Mouse (Mus musculus) liver, postnatal 0 days (tissue): ENCODE measurements around the gene Fam131c. TPM values are rescaled to one million over a fixed set of nuclear protein-coding genes. Genes with fewer than 3 reads are reported as not detected.

ENCODE experiments used
- ATAC-seq: fragments of 200-750 bp; cut with Nextera tagmentation; 2 replicates; pipeline ENCODE4 v1.8.0; 2017; ENCODE audit warnings: mild to moderate bottlenecking, moderate library complexity
- DNase-seq: peaks from one replicate; pipeline ENCODE4 v3.0.0-alpha.2; 2016
- H3K27ac ChIP-seq: fragments of 300-500 bp; sonication (generic); 2 replicates; pipeline ENCODE4 v1.5.1; 2014; ENCODE audit warnings: antibody characterized with exemption, moderate library complexity, mild to moderate bottlenecking, low read depth
- H3K27me3 ChIP-seq: fragments of 300-500 bp; sonication (generic); 2 replicates; pipeline ENCODE4 v1.6.1; 2014; ENCODE audit warnings: low read length, control low read depth, mixed read lengths; ENCODE audit not compliant: insufficient read depth
- H3K36me3 ChIP-seq: fragments of 300-500 bp; sonication (generic); replicated peaks from 2 replicates; pipeline ENCODE4 v1.6.1; 2014; ENCODE audit warnings: mild to moderate bottlenecking, control low read depth, low read length, moderate library complexity, mixed read lengths; ENCODE audit not compliant: insufficient read depth
- H3K4me1 ChIP-seq: fragments of 300-500 bp; sonication (generic); 2 replicates; pipeline ENCODE4 v1.6.1; 2014; ENCODE audit warnings: antibody characterized with exemption, mild to moderate bottlenecking, control low read depth; ENCODE audit not compliant: insufficient read depth
- H3K4me2 ChIP-seq: fragments of 300-500 bp; sonication (generic); 2 replicates; pipeline ENCODE4 v1.6.1; 2014; ENCODE audit warnings: low read depth, mild to moderate bottlenecking, low read length, moderate library complexity, mixed read lengths
- H3K4me3 ChIP-seq: fragments of 300-500 bp; sonication (generic); 2 replicates; pipeline ENCODE4 v1.5.1; 2014; ENCODE audit warnings: low read depth, low read length
- H3K9ac ChIP-seq: fragments of 300-500 bp; sonication (generic); replicated peaks from 2 replicates; pipeline ENCODE4 v1.6.1; 2014; ENCODE audit warnings: mild to moderate bottlenecking, moderate library complexity
- H3K9me3 ChIP-seq: fragments of 300-500 bp; sonication (generic); 2 replicates; pipeline ENCODE4 v1.6.1; 2016; ENCODE audit warnings: mild to moderate bottlenecking, control low read depth, low read length, mixed read lengths
- CTCF ChIP-seq: sonication (generic); IDR thresholded peaks from 2 replicates; pipeline ENCODE4 v1.5.1; 2016; ENCODE audit warnings: antibody characterized with exemption, low read depth
- EP300 ChIP-seq: IDR thresholded peaks from 2 replicates; pipeline ENCODE4 v1.6.1; 2016; ENCODE audit warnings: antibody characterized with exemption, low read depth, mild to moderate bottlenecking
- WGBS: fragments of 180-500 bp; shearing (Covaris S2); extraction: QIAGEN DNeasy Blood & Tissue Kit; methylation state at CpG from one replicate; pipeline ENCODE4 v1.1.7; 2014; ENCODE audit not compliant: insufficient replicate concordance; 5-methylcytosine and 5-hydroxymethylcytosine counted together
- polyA plus RNA-seq: library from polyadenylated mRNA; unstranded; fragments of >200 nt; fragmentation: Nextera tagmentation; extraction: Ambion mirVana; gene quantifications from 2 replicates; pipeline ENCODE4 v1.2.1, GENCODE M21; 2015

Fam131c gene
- polyA plus RNA-seq, 1 experiment from 2014 or later: 0.53 TPM

GRCm38 (mm10) chr4:141329968-141330367 is 38.1 kb upstream of the Fam131c start:
- Histone ChIP-seq H3K27me3 (no peaks in the 10 kb centered on the region), H3K4me3 (no peak overlapping the region), H3K27ac (no peak overlapping the region), H3K4me1 (peaks cover under 1% of the 10 kb centered on the region; the same call in 1 of the 2 replicates), H3K9me3 (no peaks in the 10 kb centered on the region), H3K4me2 (no peak overlapping the region), H3K9ac (no peak overlapping the region), H3K36me3 (0 out of 2 replicates have a peak, but pooled peaks cover 3% of the 10 kb centered on the region)
- 40% methylated on average over 12 of the region's 12 CpGs for WGBS
- TF ChIP-seq EP300: no peak
- no peak for TF ChIP-seq CTCF
- DNase-seq: no peak
- no peak for ATAC-seq

DNA sequence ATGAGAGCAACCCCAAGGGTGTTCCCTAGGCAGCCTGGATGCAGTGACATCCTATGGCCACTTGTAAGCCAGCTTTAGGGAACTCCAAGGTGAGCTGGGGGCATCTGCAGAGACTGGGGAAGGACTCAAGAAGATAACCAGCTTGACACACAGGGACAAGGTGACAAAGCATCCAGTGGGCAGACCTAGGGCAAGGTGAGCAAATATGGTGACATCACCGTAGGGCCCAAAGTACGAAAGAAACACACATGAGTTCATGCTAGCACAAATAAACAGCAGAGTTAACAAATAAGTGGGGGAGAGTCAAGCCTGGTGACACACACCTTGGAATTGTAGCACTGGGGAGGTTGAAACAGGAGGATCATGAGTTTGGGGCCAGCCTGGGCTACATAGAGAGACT is 36.6 kb upstream of the Fam131c start:
- Histone ChIP-seq H3K4me2 (no peak overlapping the region), H3K4me3 (no peak overlapping the region), H3K27ac (no peak overlapping the region), H3K27me3 (no peaks in the 10 kb centered on the region), H3K36me3 (0 out of 2 replicates have a peak, but pooled peaks cover 3% of the 10 kb centered on the region), H3K9me3 (no peaks in the 10 kb centered on the region), H3K9ac (no peak overlapping the region), H3K4me1 (no peaks in the 10 kb centered on the region)
- 80% methylated on average over 2 of the region's 2 CpGs for WGBS
- peak; percentile 80 for ATAC-seq
- DNase-seq: no peak
- peak; percentile 40; the same call in 1 of the 2 replicates for TF ChIP-seq EP300
- no peak for TF ChIP-seq CTCF

- H3K4me3 ChIP-seq: no peak overlapping the region
- 57% methylated on average over 7 of the region's 7 CpGs for WGBS
- 0 out of 2 replicates have a peak, but pooled peaks cover 3% of the 10 kb centered on the region for H3K36me3 ChIP-seq
- H3K4me2 ChIP-seq: no peak overlapping the region
- H3K27me3 ChIP-seq: no peaks in the 10 kb centered on the region
- ATAC-seq (peak; percentile 76), DNase-seq (peak; percentile 51)
- TF ChIP-seq EP300 (no peak), CTCF (no peak)
- H3K27ac ChIP-seq: peak overlapping the region; percentile 49; the same call in 1 of the 2 replicates
- H3K9me3 ChIP-seq: no peaks in the 10 kb centered on the region
- H3K4me1 ChIP-seq: no peaks in the 10 kb centered on the region
- H3K9ac ChIP-seq: no peak overlapping the region
Measured at GRCm38 (mm10) chr4:141332258-141332657, 35.8 kb upstream of the Fam131c start.

DNA sequence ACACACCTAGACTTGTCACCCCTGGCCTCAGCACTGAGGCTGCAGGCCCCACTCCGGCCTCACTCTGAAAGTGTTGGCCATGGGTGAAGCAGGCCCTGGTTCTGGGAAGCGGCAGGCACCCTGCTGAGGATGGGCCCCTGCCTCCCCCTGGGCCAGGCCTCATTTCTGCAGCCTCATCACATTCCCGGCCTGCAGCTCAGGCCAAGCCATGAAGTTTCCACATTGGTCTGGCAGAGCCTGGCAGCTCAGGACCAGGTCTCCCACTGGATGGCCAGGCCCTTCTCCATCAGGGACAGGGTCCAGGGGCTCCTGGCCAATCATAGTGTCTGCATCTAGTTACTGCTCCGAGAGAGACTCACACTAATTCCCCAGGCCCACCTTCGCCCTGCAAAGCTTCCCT is 33.3 kb upstream of the Fam131c start:
- Histone ChIP-seq H3K9ac (no peak overlapping the region), H3K9me3 (no peaks in the 10 kb centered on the region), H3K4me1 (no peaks in the 10 kb centered on the region), H3K27me3 (no peaks in the 10 kb centered on the region), H3K4me2 (no peak overlapping the region), H3K4me3 (no peak overlapping the region), H3K27ac (no peak overlapping the region), H3K36me3 (no peaks in the 10 kb centered on the region)
- DNase-seq (no peak), ATAC-seq (no peak)
- 72% methylated on average over 5 of the region's 5 CpGs for WGBS
- no peak for TF ChIP-seq CTCF
- no peak for TF ChIP-seq EP300

DNA sequence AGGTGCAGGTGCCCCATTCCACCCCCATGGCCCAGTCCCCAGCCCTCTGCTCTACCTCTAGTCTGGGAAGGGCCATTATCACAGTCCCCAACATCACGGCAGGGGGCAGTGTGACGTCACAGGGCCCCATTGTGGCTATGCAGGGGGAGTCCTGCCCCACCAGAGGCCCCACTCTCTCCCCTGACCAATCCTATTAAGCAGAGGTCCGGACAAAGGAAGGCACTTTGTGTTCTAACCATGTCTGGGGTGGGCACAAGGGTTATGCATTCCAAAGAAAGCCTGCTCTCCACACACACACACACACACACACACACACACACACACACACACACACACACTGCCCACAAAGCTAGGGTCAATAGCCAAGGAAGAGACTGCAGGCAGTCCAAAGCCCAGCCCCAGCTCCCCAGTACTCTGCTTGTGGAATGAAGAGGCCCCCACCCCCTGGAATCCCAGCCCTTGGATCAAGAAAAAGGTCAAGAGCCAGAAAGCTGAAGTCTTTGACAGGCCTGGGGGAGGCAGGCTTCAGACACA is 32.7 kb upstream of the Fam131c start:
- WGBS: 49% methylated on average over 3 of the region's 3 CpGs
- Histone ChIP-seq H3K27ac (no peak overlapping the region), H3K4me1 (no peaks in the 10 kb centered on the region), H3K36me3 (no peaks in the 10 kb centered on the region), H3K27me3 (no peaks in the 10 kb centered on the region), H3K9me3 (no peaks in the 10 kb centered on the region), H3K4me3 (no peak overlapping the region), H3K9ac (no peak overlapping the region), H3K4me2 (no peak overlapping the region)
- no peak for ATAC-seq
- TF ChIP-seq EP300 (no peak), CTCF (no peak)
- DNase-seq: no peak

GRCm38 (mm10) chr4:141336196-141336595 is 31.8 kb upstream of the Fam131c start:
- Histone ChIP-seq H3K27me3 (no peaks in the 10 kb centered on the region), H3K36me3 (no peaks in the 10 kb centered on the region), H3K4me3 (no peak overlapping the region), H3K9ac (no peak overlapping the region), H3K4me2 (no peak overlapping the region), H3K27ac (no peak overlapping the region), H3K9me3 (no peaks in the 10 kb centered on the region), H3K4me1 (no peaks in the 10 kb centered on the region)
- TF ChIP-seq EP300 (no peak), CTCF (no peak)
- 72% methylated on average over 6 of the region's 6 CpGs for WGBS
- ATAC-seq (no peak), DNase-seq (no peak)
